ENCODE assay signal across 10 mouse cellular contexts in the genomic region with DNA sequence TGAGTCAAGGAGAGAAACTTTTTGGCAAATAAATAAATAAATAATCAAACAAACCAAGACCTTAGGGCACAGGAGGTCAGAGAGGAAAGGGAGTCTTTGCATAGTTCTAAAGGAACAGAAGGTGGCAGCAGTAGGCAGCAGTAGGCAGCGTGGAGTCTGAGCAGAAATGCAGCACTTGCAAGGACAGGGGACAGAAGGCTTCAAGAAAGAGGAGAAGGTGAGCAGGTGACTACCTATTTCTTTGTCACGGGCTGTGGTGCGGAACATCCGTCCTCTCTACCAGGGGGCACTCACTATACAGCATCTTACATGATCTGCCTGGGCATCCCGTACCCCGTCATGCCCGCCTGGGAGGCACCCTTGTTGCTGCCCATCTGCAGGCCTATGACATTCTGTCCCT. TPM values are rescaled to one million over a fixed set of nuclear protein-coding genes. Genes with fewer than 3 reads are reported as not detected.
A peak's percentile ranks its signal among the peaks of the same experiment; 100 is the strongest.
DNase-seq lines count a peak whose midpoint lies in the region; ATAC-seq and TF ChIP-seq lines count a peak whose summit lies in the region.
"Had no signal": no experiment of that assay in that cellular context is flagged by ENCODE, and none has a peak within 500 bp of the region (broad histone marks: within the 10 kb centered on the region; RNA-seq: fewer than 3 reads in every experiment).

No protein-coding gene starts in this region.

- no peak overlapping the region for H3K4me2 ChIP-seq in lung, postnatal 0 days (replicated peaks; ENCODE audit: low read depth, low read length)
- H3K4me2 ChIP-seq in hindbrain, embryonic 13.5 days = no peak overlapping the region

- TF ChIP-seq EP300 in lung, postnatal 0 days (IDR thresholded peaks at IDR 0.05) = no peak

- TF ChIP-seq CTCF in lung, postnatal 0 days (IDR thresholded peaks at IDR 0.05) = peak; percentile 57
- peak; percentile 35; the same call in 1 of the 2 replicates for TF ChIP-seq CTCF in small intestine, adult 2 months (IDR thresholded peaks at IDR 0.05; ENCODE audit: extremely low read depth, insufficient read length, insufficient replicate concordance, low read depth, low read length)

- H3K27me3 ChIP-seq in lung, postnatal 0 days (replicated peaks; ENCODE audit: insufficient read depth, low read length) = no peaks in the 10 kb centered on the region
- H3K27me3 ChIP-seq in hindbrain, embryonic 13.5 days = no peaks in the 10 kb centered on the region
- H3K27me3 ChIP-seq in small intestine, adult 2 months (ENCODE audit: control insufficient read depth, insufficient read depth, low read length) = no peaks in the 10 kb centered on the region

- peak; percentile 26 for DNase-seq in cerebellum, adult 11 months
- no peak for DNase-seq in cerebellum, adult 9-11 months
- peak; percentile 10 for DNase-seq in lung, postnatal 0 days (ENCODE audit: low spot score)
- no peak for DNase-seq in lung, adult 18-20 months
- no peak for DNase-seq in gastrocnemius, postnatal 4 days (ENCODE audit: low spot score in 2 of 2)

- no peaks in the 10 kb centered on the region for H3K4me1 ChIP-seq in lung, postnatal 0 days (ENCODE audit: insufficient read depth, low read depth, low read length)
- H3K4me1 ChIP-seq in hindbrain, embryonic 13.5 days (replicated peaks) = peaks cover 24% of the 10 kb centered on the region
- H3K4me1 ChIP-seq in small intestine, adult 2 months (ENCODE audit: control insufficient read depth, insufficient read depth, insufficient read length, low read length) = no peaks in the 10 kb centered on the region

- no peaks in the 10 kb centered on the region for H3K36me3 ChIP-seq in lung, postnatal 0 days (ENCODE audit: insufficient read depth, low read length)
- peaks cover 58% of the 10 kb centered on the region for H3K36me3 ChIP-seq in hindbrain, embryonic 13.5 days
- no peaks in the 10 kb centered on the region for H3K36me3 ChIP-seq in small intestine, adult 2 months (ENCODE audit: control insufficient read depth, insufficient read depth, low read length)

- H3K9me3 ChIP-seq in lung, postnatal 0 days (ENCODE audit: low read length) = no peaks in the 10 kb centered on the region
- H3K9me3 ChIP-seq in hindbrain, embryonic 13.5 days = no peaks in the 10 kb centered on the region

- H3K27ac ChIP-seq in lung, postnatal 0 days (ENCODE audit: low read length) = no peak overlapping the region
- no peak overlapping the region for H3K27ac ChIP-seq in hindbrain, embryonic 13.5 days
- no peak overlapping the region for H3K27ac ChIP-seq in small intestine, adult 2 months (ENCODE audit: insufficient read depth, low read depth, low read length)
- H3K27ac ChIP-seq: macrophage had no signal

- H3K4me3 ChIP-seq in lung, postnatal 0 days (ENCODE audit: low read depth, low read length) = no peak overlapping the region
- H3K4me3 ChIP-seq in hindbrain, embryonic 13.5 days = no peak overlapping the region
- H3K4me3 ChIP-seq in small intestine, adult 2 months (ENCODE audit: low read depth, low read length) = no peak overlapping the region

- ATAC-seq in lung, postnatal 0 days = no peak
- ATAC-seq in hindbrain, embryonic 13.5 days (ENCODE audit: low FRiP score) = peak; percentile 19; the same call in 1 of the 2 replicates
- no peak; the same call in 1 of the 2 replicates for ATAC-seq in granulocyte monocyte progenitor cell, adult 5-6 weeks (replicated peaks; ENCODE audit: poor library complexity, severe bottlenecking)

- H3K9ac ChIP-seq in lung, postnatal 0 days (replicated peaks; ENCODE audit: low read depth) = no peak overlapping the region
- no peak overlapping the region for H3K9ac ChIP-seq in hindbrain, embryonic 13.5 days

- TF ChIP-seq POLR2A in small intestine, adult 2 months (IDR thresholded peaks at IDR 0.05; ENCODE audit: low read depth, low read length) = no peak

- WGBS in lung, postnatal 0 days = 73% methylated on average over 7 of the region's 7 CpGs
- 66% methylated on average over 7 of the region's 7 CpGs for WGBS in hindbrain, embryonic 13.5 days
- 69% methylated on average over 7 of the region's 7 CpGs for WGBS in small intestine, adult 2 months

RNA-seq across cellular contexts. Expression of a gene that starts 13.1 kb away (rescaled TPM):
- 0.53 and 0.76 TPM in 2 replicates for polyA plus RNA-seq in lung, postnatal 0 days (2015; fragmentation: Nextera tagmentation; extraction: Ambion mirVana)
- polyA plus RNA-seq in hindbrain, embryonic 13.5 days (2015; fragmentation: Nextera tagmentation; extraction: Ambion mirVana) = 625 and 635 TPM in 2 replicates
- 0.55 and 0.63 TPM in 2 replicates for polyA plus RNA-seq in small intestine, adult 2 months (2012; rRNA removed)
- total RNA-seq in granulocyte monocyte progenitor cell, adult 5-6 weeks (2014; fragmentation: Nextera tagmentation) = not detected in 2 replicates
- not detected in 2 replicates for total RNA-seq in granulocyte monocyte progenitor cell, adult 5-6 weeks (2017)
- under 1 TPM; 0.44 TPM for total RNA-seq in gastrocnemius, postnatal 4 days (2021)
- total RNA-seq: hematopoietic stem cell, adult 5-6 weeks had no signal

RNA-seq across cellular contexts. Expression of a gene that starts 17.8 kb away (rescaled TPM):
- polyA plus RNA-seq in lung, postnatal 0 days (2015; fragmentation: Nextera tagmentation; extraction: Ambion mirVana) = 0.10 and 0.13 TPM in 2 replicates
- polyA plus RNA-seq in hindbrain, embryonic 13.5 days (2015; fragmentation: Nextera tagmentation; extraction: Ambion mirVana) = 0.36 and 0.60 TPM in 2 replicates
- polyA plus RNA-seq in small intestine, adult 2 months (2012; rRNA removed) = 0.10 and 0.20 TPM in 2 replicates
- 1.1 TPM in 1 of 2 replicates, not detected in the other for total RNA-seq in granulocyte monocyte progenitor cell, adult 5-6 weeks (2014; fragmentation: Nextera tagmentation)
- total RNA-seq in granulocyte monocyte progenitor cell, adult 5-6 weeks (2017) = 0.21 and 0.30 TPM in 2 replicates
- total RNA-seq in gastrocnemius, postnatal 4 days (2021) = not detected
- polyA plus RNA-seq: macrophage had no signal

RNA-seq across cellular contexts. Expression of a gene that starts 31.5 kb away (rescaled TPM):
- 21.3 and 21.7 TPM in 2 replicates for polyA plus RNA-seq in lung, postnatal 0 days (2015; fragmentation: Nextera tagmentation; extraction: Ambion mirVana)
- polyA plus RNA-seq in hindbrain, embryonic 13.5 days (2015; fragmentation: Nextera tagmentation; extraction: Ambion mirVana) = 41.2 and 46.0 TPM in 2 replicates
- 1.1 and 2.4 TPM in 2 replicates for polyA plus RNA-seq in small intestine, adult 2 months (2012; rRNA removed)
- total RNA-seq in granulocyte monocyte progenitor cell, adult 5-6 weeks (2014; fragmentation: Nextera tagmentation) = 22.2 and 29.3 TPM in 2 replicates
- 13.3 and 19.6 TPM in 2 replicates for total RNA-seq in granulocyte monocyte progenitor cell, adult 5-6 weeks (2017)
- 10 to 100 TPM; 14.3 to 16.8 TPM for total RNA-seq in gastrocnemius, postnatal 4 days (2021)

RNA-seq across cellular contexts. Expression of a gene that starts 57.4 kb away (rescaled TPM):
- 0.30 and 0.31 TPM in 2 replicates for polyA plus RNA-seq in lung, postnatal 0 days (2015; fragmentation: Nextera tagmentation; extraction: Ambion mirVana)
- not detected in 2 replicates for polyA plus RNA-seq in hindbrain, embryonic 13.5 days (2015; fragmentation: Nextera tagmentation; extraction: Ambion mirVana)
- 1.3 and 2.1 TPM in 2 replicates for polyA plus RNA-seq in small intestine, adult 2 months (2012; rRNA removed)
- 2.7 TPM in 1 of 2 replicates, not detected in the other for total RNA-seq in granulocyte monocyte progenitor cell, adult 5-6 weeks (2014; fragmentation: Nextera tagmentation)
- total RNA-seq in granulocyte monocyte progenitor cell, adult 5-6 weeks (2017) = 0.13 and 0.46 TPM in 2 replicates
- not detected for total RNA-seq in gastrocnemius, postnatal 4 days (2021)
- polyA plus RNA-seq: macrophage had no signal

Comparison
In these comparisons a context has a peak if more than half of its experiments do, and no peak if none do; other contexts are left out.
1. DNase-seq: peak in cerebellum, adult 11 months (single experiment) and lung, postnatal 0 days (single experiment); none in cerebellum, adult 9-11 months (single experiment), lung, adult 18-20 months (0 of 2) and gastrocnemius, postnatal 4 days (0 of 2).
2. RNA of a gene that starts 13.1 kb away (polyA plus RNA-seq): 625 to 635 TPM in hindbrain, embryonic 13.5 days; 0.55 to 0.63 TPM in small intestine, adult 2 months and 0.53 to 0.76 TPM in lung, postnatal 0 days; every median in the first group is over 100 times any median in the second.